Mouse (Mus musculus) G1E-ER4 (cell line): ENCODE data around the gene Snrpb. TPM values are rescaled to one million over a fixed set of nuclear protein-coding genes. Genes with fewer than 3 reads are reported as not detected.

Experiments
- GATA1 ChIP-seq: IDR thresholded peaks from one replicate; pipeline ENCODE4 v1.8.0; 2012; ENCODE audit warnings: low read length, inconsistent platforms
- polyA plus RNA-seq: library from polyadenylated mRNA; stranded (reverse); fragments of >175 nt; gene quantifications from 2 replicates; pipeline ENCODE4 v1.2.3, GENCODE M21; 2012

Gene Snrpb
- polyA plus RNA-seq, result 613 and 888 TPM in 2 replicates

GRCm38 (mm10) chr2:130178706-130179506, at the start of gene Snrpb:
Gene Snrpb (minus strand): TSS chr2:130179403.
- TF ChIP-seq GATA1, result no peak

- no peak for TF ChIP-seq GATA1
Observed at GRCm38 (mm10) chr2:130211581-130211980, 32.4 kb upstream of the Snrpb start.

- TF ChIP-seq GATA1, result no peak
Observed at GRCm38 (mm10) chr2:130209636-130210035, 30.4 kb upstream of the Snrpb start.

GRCm38 (mm10) chr2:130207996-130208395, 28.8 kb upstream of the Snrpb start:
- TF ChIP-seq GATA1, result no peak

GRCm38 (mm10) chr2:130207376-130207775, 28.2 kb upstream of the Snrpb start:
- TF ChIP-seq GATA1, result no peak

- no peak for TF ChIP-seq GATA1
Observed at GRCm38 (mm10) chr2:130200961-130201360, 21.8 kb upstream of the Snrpb start.

- no peak for TF ChIP-seq GATA1
Observed at GRCm38 (mm10) chr2:130194894-130195293, 15.7 kb upstream of the Snrpb start, which contains the start of gene Tmc2. Gene Tmc2 (plus strand): TSS chr2:130195194.

- no peak for TF ChIP-seq GATA1
Observed at GRCm38 (mm10) chr2:130188391-130188790, 9.2 kb upstream of the Snrpb start.

- TF ChIP-seq GATA1, result no peak
Observed at GRCm38 (mm10) chr2:130179507-130180019, 360 bp upstream of the Snrpb start.

GRCm38 (mm10) chr2:130178381-130178705, 860 bp downstream of the Snrpb start:
- TF ChIP-seq GATA1, result no peak

- no peak for TF ChIP-seq GATA1
Observed at GRCm38 (mm10) chr2:130176820-130177219, 2.4 kb downstream of the Snrpb start.

GRCm38 (mm10) chr2:130171674-130172073, 7.5 kb downstream of the Snrpb start:
- no peak for TF ChIP-seq GATA1

GRCm38 (mm10) chr2:130167861-130168260, 11.3 kb downstream of the Snrpb start:
- no peak for TF ChIP-seq GATA1

- TF ChIP-seq GATA1, result no peak
Observed at GRCm38 (mm10) chr2:130166311-130167214, 12.6 kb downstream of the Snrpb start.

GRCm38 (mm10) chr2:130162701-130163100, 16.5 kb downstream of the Snrpb start:
- TF ChIP-seq GATA1, result no peak

GRCm38 (mm10) chr2:130158088-130158437, 21.1 kb downstream of the Snrpb start:
- no peak for TF ChIP-seq GATA1
